Mouse (Mus musculus) macrophage (primary cell): ENCODE measurements around the gene Trim71. TPM values are rescaled to one million over a fixed set of nuclear protein-coding genes. Genes with fewer than 3 reads are reported as not detected.
"Not testable (repeated sequence)": the region's sequence is repeated elsewhere in the genome, so short reads cannot be mapped to it uniquely, and the experiment has no call there.

Source experiments
- H3K27ac ChIP-seq: fragments of 350-480 bp; formaldehyde crosslinking; 2 replicates; pipeline ENCODE4 v1.9.0; 2021
- H3K36me3 ChIP-seq: fragments of 350-480 bp; formaldehyde crosslinking; 2 replicates; pipeline ENCODE4 v1.9.0; 2021; ENCODE audit errors: inconsistent target
- H3K4me3 ChIP-seq: fragments of 350-480 bp; formaldehyde crosslinking; 2 replicates; pipeline ENCODE4 v1.9.0; 2021; ENCODE audit errors: inconsistent target
- H3K79me2 ChIP-seq: fragments of 350-480 bp; formaldehyde crosslinking; 2 replicates; pipeline ENCODE4 v1.9.0; 2021; ENCODE audit errors: inconsistent target
- WGBS: methylation state at CpG from one replicate; pipeline ENCODE4 v1.1.7; 2026; ENCODE audit warnings: inconsistent platforms; ENCODE audit not compliant: missing documents; 5-methylcytosine and 5-hydroxymethylcytosine counted together
- polyA plus RNA-seq: library from polyadenylated mRNA; stranded (reverse); fragments of 250-400 nt; gene quantifications from 3 replicates; pipeline ENCODE4 v1.2.4, GENCODE M21; 2018; ENCODE audit warnings: inconsistent platforms

Gene Trim71
- polyA plus RNA-seq, 1 experiment from 2014 or later = not detected

- H3K27ac ChIP-seq = no peak overlapping the region
- H3K36me3 ChIP-seq = no peaks in the 10 kb centered on the region
- H3K4me3 ChIP-seq = no peak overlapping the region
- no peaks in the 10 kb centered on the region for H3K79me2 ChIP-seq
- WGBS = 83% methylated on average over 9 of the region's 9 CpGs
Observed at GRCm38 (mm10) chr9:114522501-114522900, 41.7 kb downstream of the Trim71 start.

- H3K79me2 ChIP-seq = no peaks in the 10 kb centered on the region
- no peaks in the 10 kb centered on the region for H3K36me3 ChIP-seq
- no peak overlapping the region for H3K27ac ChIP-seq
- 49% methylated on average over 5 of the region's 5 CpGs for WGBS
- no peak overlapping the region for H3K4me3 ChIP-seq
Observed at GRCm38 (mm10) chr9:114522041-114522440, 42.1 kb downstream of the Trim71 start.

GRCm38 (mm10) chr9:114520529-114520928, 43.6 kb downstream of the Trim71 start:
- not testable (repeated sequence) for H3K79me2 ChIP-seq, H3K36me3 ChIP-seq, H3K27ac ChIP-seq, H3K4me3 ChIP-seq
- WGBS = 77% methylated on average over 3 of the region's 4 CpGs

- Histone ChIP-seq H3K79me2 (no peaks in the 10 kb centered on the region), H3K36me3 (no peaks in the 10 kb centered on the region), H3K27ac (no peak overlapping the region), H3K4me3 (no peak overlapping the region)
- WGBS = 81% methylated on average over 8 of the region's 9 CpGs
Observed at GRCm38 (mm10) chr9:114518812-114519477, 45.2 kb downstream of the Trim71 start.

- WGBS = 75% methylated on average over 13 of the region's 13 CpGs
- Histone ChIP-seq H3K27ac (no peak overlapping the region), H3K79me2 (no peaks in the 10 kb centered on the region), H3K36me3 (no peaks in the 10 kb centered on the region), H3K4me3 (no peak overlapping the region)
Observed at GRCm38 (mm10) chr9:114517924-114518497, 46.2 kb downstream of the Trim71 start.

- Histone ChIP-seq H3K79me2 (no peaks in the 10 kb centered on the region), H3K4me3 (no peak within 1 kb of the TSS), H3K36me3 (no peaks in the 10 kb centered on the region), H3K27ac (no peak within 1 kb of the TSS)
- whole genome bisulfite sequencing = 82% methylated on average over 9 of the region's 11 CpGs
Observed at GRCm38 (mm10) chr9:114515364-114515763, 48.8 kb downstream of the Trim71 start, which contains the start of gene C130032M10Rik. Gene C130032M10Rik (plus strand): TSS chr9:114515697.

DNA sequence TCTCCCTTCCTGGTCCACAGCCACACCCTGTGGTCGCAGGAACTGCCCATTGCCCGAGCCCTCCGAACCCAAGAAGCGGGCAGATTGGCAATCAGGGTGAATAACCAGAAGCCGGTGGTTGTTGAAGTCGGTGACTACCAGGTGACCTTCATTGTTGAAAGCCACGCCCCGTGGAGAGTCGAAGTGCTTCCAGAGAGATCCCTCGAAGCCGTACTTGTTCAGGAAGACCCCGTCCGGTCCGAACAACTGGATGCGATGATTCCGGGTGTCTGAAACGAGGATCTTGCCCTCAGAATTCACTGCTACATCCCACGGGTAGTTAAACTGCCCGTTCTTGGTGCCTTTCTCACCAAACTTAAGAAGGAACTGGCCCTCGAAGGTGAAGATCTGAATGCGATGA, 51.3 kb downstream of the Trim71 start:
- Histone ChIP-seq H3K4me3 (no peak overlapping the region), H3K36me3 (no peaks in the 10 kb centered on the region), H3K79me2 (no peaks in the 10 kb centered on the region), H3K27ac (no peak overlapping the region)
- WGBS = 94% methylated on average over 21 of the region's 21 CpGs

- H3K79me2 ChIP-seq = no peaks in the 10 kb centered on the region
- WGBS = 69% methylated on average over 9 of the region's 9 CpGs
Observed at GRCm38 (mm10) chr9:114509785-114510184, 54.4 kb downstream of the Trim71 start.

DNA sequence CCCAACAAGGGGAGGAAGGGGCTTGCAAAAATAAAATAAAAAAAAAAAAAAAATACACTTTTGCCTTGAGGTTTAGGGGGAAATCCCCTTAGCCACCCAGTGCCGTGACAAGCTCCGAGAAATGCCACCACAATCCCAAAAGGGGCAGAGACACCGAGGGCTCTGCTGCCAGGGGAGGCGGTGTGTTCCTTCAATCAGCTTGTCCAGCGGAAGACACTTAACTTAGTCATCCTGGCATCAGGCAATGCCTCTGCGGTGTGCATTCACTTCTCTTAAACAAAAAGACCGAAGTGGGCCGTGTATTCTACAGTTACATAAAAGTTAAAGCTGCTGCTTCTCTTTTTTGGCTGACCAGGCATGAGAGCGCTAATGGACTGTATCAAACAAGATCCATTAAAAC, 56.7 kb downstream of the Trim71 start:
- H3K4me3 ChIP-seq = no peak overlapping the region
- H3K36me3 ChIP-seq = no peaks in the 10 kb centered on the region
- H3K27ac ChIP-seq = no peak overlapping the region
- H3K79me2 ChIP-seq = no peaks in the 10 kb centered on the region
- WGBS = 15% methylated on average over 9 of the region's 9 CpGs

More at GRCm38 (mm10) chr9:114509785-114510184, 54.4 kb downstream of the Trim71 start:
- no peak overlapping the region for H3K27ac ChIP-seq
- no peak overlapping the region for H3K4me3 ChIP-seq
- H3K36me3 ChIP-seq = no peaks in the 10 kb centered on the region

GRCm38 (mm10) chr9:114506564-114506963, 57.6 kb downstream of the Trim71 start:
- Histone ChIP-seq H3K4me3 (no peak overlapping the region), H3K36me3 (no peaks in the 10 kb centered on the region), H3K27ac (no peak overlapping the region), H3K79me2 (no peaks in the 10 kb centered on the region)
- 40% methylated on average over 4 of the region's 4 CpGs for WGBS

- H3K79me2 ChIP-seq = no peaks in the 10 kb centered on the region
- no peak within 1 kb of the TSS for H3K4me3 ChIP-seq
- no peaks in the 10 kb centered on the region for H3K36me3 ChIP-seq
- no peak within 1 kb of the TSS for H3K27ac ChIP-seq
- 92% methylated on average over 9 of the region's 9 CpGs for WGBS
Observed at GRCm38 (mm10) chr9:114504816-114505215, 59.4 kb downstream of the Trim71 start, which contains the start of gene Ccr4. Gene Ccr4 (minus strand): TSS chr9:114504916.

- H3K27ac ChIP-seq = no peak overlapping the region
- H3K4me3 ChIP-seq = no peak overlapping the region
- WGBS = 45% methylated on average over 15 of the region's 15 CpGs
- no peaks in the 10 kb centered on the region for H3K79me2 ChIP-seq
- no peaks in the 10 kb centered on the region for H3K36me3 ChIP-seq
Observed at GRCm38 (mm10) chr9:114502711-114503427, 61.3 kb downstream of the Trim71 start.

GRCm38 (mm10) chr9:114501913-114502312, 62.3 kb downstream of the Trim71 start:
- WGBS = 98% methylated on average over 11 of the region's 11 CpGs
- Histone ChIP-seq H3K4me3 (no peak overlapping the region), H3K36me3 (no peaks in the 10 kb centered on the region), H3K27ac (no peak overlapping the region), H3K79me2 (no peaks in the 10 kb centered on the region)

DNA sequence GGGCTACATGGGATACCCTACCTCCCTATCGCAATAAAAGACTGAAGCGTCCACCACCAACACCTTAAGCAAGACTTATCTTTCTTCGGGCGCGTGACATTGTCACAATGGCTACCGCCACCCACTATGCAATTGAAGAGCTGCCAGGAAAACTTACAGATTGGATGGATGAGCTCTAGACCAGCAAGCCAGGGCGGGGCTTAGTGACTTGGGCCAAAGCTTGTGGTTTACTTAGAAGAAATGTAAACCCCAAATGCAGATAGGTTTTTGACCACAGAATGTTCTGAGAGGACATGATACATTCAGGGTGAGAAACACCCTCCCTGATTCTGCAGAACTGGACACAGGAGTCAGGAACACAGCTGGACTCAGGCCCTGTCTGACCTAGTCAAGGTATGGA, 63.1 kb downstream of the Trim71 start:
- Histone ChIP-seq H3K4me3 (no peak overlapping the region), H3K79me2 (no peaks in the 10 kb centered on the region), H3K36me3 (no peaks in the 10 kb centered on the region), H3K27ac (no peak overlapping the region)
- 63% methylated on average over 7 of the region's 7 CpGs for WGBS
